Mouse (Mus musculus): ENCODE measurements at regions not wholly inside any gene's neighbourhood (a gene's known extent, or its start where the extent isn't known, plus 50 kb on each side); places are given as distances from the start of the nearest gene placed in this dataset.

DNA sequence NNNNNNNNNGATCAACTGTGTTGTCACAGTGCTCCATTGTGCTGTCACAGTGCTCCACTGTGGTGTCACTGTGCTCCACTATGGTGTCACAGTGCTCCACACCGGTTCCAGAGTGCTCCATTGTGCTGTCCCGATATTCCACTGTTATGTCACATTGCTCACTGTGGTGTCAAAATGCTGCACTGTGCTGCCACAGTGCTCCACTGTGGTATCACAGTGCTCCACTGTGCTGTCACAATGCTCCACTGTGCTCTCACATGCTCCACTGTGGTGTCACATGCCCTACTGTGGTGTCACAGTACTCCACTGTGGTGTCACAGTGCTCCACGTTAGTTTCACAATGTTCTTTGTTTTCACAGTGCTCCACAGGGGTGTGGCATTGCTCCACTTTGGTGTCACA lies 359.3 kb upstream of the Olfr161 start:
- H3K9me3 ChIP-seq (ENCODE audit: control insufficient read depth, low read length), result peaks cover 33% of the 10 kb centered on the region
- DNase-seq (ENCODE audit: low spot score) (no peak), ATAC-seq (ENCODE audit: low FRiP score, low TSS enrichment) (peak; percentile 53)
- no peak overlapping the region for H3K4me3 ChIP-seq (ENCODE audit: low read depth, low read length)
- no peaks in the 10 kb centered on the region for H3K4me1 ChIP-seq (replicated peaks; ENCODE audit: control insufficient read depth, insufficient read depth)
- TF ChIP-seq CTCF (IDR thresholded peaks at IDR 0.05; ENCODE audit: low read depth) (no peak), EP300 (optimal IDR thresholded peaks at IDR 0.05) (no peak)
- no peaks in the 10 kb centered on the region for H3K27me3 ChIP-seq (ENCODE audit: control insufficient read depth, insufficient read depth, low read length)
- H3K36me3 ChIP-seq (ENCODE audit: control insufficient read depth, insufficient read depth, low read length), result 0 out of 2 replicates have a peak, but pooled peaks cover 2% of the 10 kb centered on the region
- 73% methylated on average over 3 of the region's 3 CpGs for WGBS
- H3K27ac ChIP-seq (replicated peaks), result no peak overlapping the region
- no peak overlapping the region for H3K4me2 ChIP-seq (replicated peaks; ENCODE audit: low read depth)
- H3K9ac ChIP-seq (ENCODE audit: low read length), result no peak overlapping the region

DNA sequence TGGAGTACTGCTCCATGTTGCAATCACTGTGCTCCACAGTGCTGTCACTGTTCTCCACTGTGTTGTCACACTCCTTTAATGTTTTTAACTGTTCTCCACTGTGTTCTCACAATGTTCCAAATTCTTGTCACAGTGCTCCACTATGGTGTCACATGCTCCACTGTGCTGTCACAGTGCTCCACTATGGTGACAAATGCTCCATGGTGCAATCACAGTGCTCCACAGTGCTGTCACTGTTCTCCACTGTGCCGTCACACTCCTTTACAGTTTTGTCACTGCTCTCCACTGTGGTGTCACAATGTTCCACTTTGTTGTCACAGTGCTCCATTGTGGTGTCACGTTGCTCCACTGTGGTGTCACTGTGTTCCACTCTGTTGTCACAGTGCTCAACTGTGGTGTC lies 358.2 kb upstream of the Olfr161 start:
- H3K27me3 ChIP-seq (ENCODE audit: control insufficient read depth, insufficient read depth, low read length), result no peaks in the 10 kb centered on the region
- H3K4me2 ChIP-seq (replicated peaks; ENCODE audit: low read depth), result no peak overlapping the region
- H3K4me3 ChIP-seq (ENCODE audit: low read depth, low read length), result no peak overlapping the region
- TF ChIP-seq EP300 (optimal IDR thresholded peaks at IDR 0.05) (no peak), CTCF (IDR thresholded peaks at IDR 0.05; ENCODE audit: low read depth) (no peak)
- H3K4me1 ChIP-seq (replicated peaks; ENCODE audit: control insufficient read depth, insufficient read depth), result no peaks in the 10 kb centered on the region
- DNase-seq (ENCODE audit: low spot score) (no peak), ATAC-seq (ENCODE audit: low FRiP score, low TSS enrichment) (no peak)
- peaks cover 36% of the 10 kb centered on the region for H3K9me3 ChIP-seq (ENCODE audit: control insufficient read depth, low read length)
- H3K27ac ChIP-seq (replicated peaks), result no peak overlapping the region
- 0 out of 2 replicates have a peak, but pooled peaks cover 2% of the 10 kb centered on the region for H3K36me3 ChIP-seq (ENCODE audit: control insufficient read depth, insufficient read depth, low read length)
- no peak overlapping the region for H3K9ac ChIP-seq (ENCODE audit: low read length)
- 53% methylated on average over 2 of the region's 2 CpGs for WGBS

DNA sequence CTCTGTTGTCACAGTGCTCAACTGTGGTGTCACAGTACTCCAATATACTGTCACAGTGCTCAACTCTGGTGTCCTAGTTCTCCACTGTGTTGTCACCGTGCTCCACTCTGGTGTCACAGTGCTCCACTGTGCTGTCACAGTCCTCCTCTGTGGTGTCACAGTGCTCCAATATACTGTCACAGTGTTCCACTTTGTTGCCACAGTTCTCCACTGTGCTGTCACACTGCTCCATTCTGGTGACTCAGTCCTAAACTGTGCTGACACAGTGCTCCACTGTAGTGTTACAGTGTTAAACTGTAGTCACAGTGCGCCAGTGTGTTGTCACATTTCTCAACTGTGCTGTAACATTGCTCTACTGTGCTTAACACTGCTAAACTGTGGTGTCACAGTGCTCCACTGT lies 356.8 kb upstream of the Olfr161 start:
- H3K4me1 ChIP-seq (replicated peaks; ENCODE audit: control insufficient read depth, insufficient read depth), result no peaks in the 10 kb centered on the region
- H3K9me3 ChIP-seq (ENCODE audit: control insufficient read depth, low read length), result peaks cover 42% of the 10 kb centered on the region
- no peaks in the 10 kb centered on the region for H3K27me3 ChIP-seq (ENCODE audit: control insufficient read depth, insufficient read depth, low read length)
- no peak overlapping the region for H3K9ac ChIP-seq (ENCODE audit: low read length)
- no peak overlapping the region for H3K4me3 ChIP-seq (ENCODE audit: low read depth, low read length)
- DNase-seq (ENCODE audit: low spot score) (no peak), ATAC-seq (ENCODE audit: low FRiP score, low TSS enrichment) (peak; percentile 49)
- TF ChIP-seq EP300 (optimal IDR thresholded peaks at IDR 0.05) (no peak), CTCF (IDR thresholded peaks at IDR 0.05; ENCODE audit: low read depth) (no peak)
- H3K4me2 ChIP-seq (replicated peaks; ENCODE audit: low read depth), result no peak overlapping the region
- H3K27ac ChIP-seq (replicated peaks), result no peak overlapping the region
- 45% methylated on average over 2 of the region's 2 CpGs for WGBS
- 0 out of 2 replicates have a peak, but pooled peaks cover 2% of the 10 kb centered on the region for H3K36me3 ChIP-seq (ENCODE audit: control insufficient read depth, insufficient read depth, low read length)

DNA sequence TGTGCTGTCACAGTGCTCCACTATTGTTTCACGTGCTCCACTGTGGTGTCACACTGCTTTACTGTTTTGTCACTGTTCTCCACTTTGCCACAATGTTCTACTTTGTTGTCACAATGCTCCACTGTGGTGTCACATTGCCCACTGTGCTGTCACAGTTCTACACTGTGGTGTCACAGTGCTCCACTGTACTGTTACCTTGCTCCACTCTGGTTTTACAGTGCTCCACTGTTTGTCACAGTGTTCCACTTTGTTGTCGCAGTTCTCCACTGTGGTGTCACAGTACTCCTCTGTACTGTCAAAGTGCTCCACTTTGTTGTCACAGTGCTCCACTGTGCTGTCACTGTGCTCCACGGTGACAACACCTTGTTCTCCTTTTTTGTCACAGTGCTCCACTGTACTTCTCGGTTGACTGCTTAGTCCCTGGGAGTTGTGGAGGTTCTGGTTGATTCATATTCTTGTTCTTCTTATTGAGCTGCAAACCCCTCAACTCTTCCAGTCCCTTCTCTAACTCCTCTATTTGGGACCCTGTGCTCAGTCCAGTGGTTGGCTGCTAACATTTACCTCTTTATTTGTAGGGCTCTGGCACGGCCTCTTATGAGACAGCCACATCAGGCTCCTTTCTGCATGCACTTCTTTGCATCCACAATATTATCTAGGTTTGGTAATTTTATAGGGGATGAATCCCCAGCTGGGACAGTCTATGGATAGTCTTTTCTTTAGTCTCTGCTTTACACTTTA lies 349.7 kb upstream of the Olfr161 start:
- Histone ChIP-seq H3K4me1 (replicated peaks; ENCODE audit: control insufficient read depth, insufficient read depth) (no peaks in the 10 kb centered on the region), H3K4me2 (replicated peaks; ENCODE audit: low read depth) (no peak overlapping the region), H3K27me3 (ENCODE audit: control insufficient read depth, insufficient read depth, low read length) (no peaks in the 10 kb centered on the region), H3K4me3 (ENCODE audit: low read depth, low read length) (no peak overlapping the region), H3K9ac (ENCODE audit: low read length) (no peak overlapping the region), H3K27ac (replicated peaks) (no peak overlapping the region), H3K36me3 (ENCODE audit: control insufficient read depth, insufficient read depth, low read length) (no peaks in the 10 kb centered on the region), H3K9me3 (ENCODE audit: control insufficient read depth, low read length) (peaks cover 20% of the 10 kb centered on the region)
- DNase-seq (ENCODE audit: low spot score), result no peak
- TF ChIP-seq EP300 (optimal IDR thresholded peaks at IDR 0.05), result no peak
- TF ChIP-seq CTCF (IDR thresholded peaks at IDR 0.05; ENCODE audit: low read depth), result no peak
- 68% methylated on average over 5 of the region's 5 CpGs for WGBS
- peak; percentile 19; the same call in 1 of the 2 replicates for ATAC-seq (ENCODE audit: low FRiP score, low TSS enrichment)

DNA sequence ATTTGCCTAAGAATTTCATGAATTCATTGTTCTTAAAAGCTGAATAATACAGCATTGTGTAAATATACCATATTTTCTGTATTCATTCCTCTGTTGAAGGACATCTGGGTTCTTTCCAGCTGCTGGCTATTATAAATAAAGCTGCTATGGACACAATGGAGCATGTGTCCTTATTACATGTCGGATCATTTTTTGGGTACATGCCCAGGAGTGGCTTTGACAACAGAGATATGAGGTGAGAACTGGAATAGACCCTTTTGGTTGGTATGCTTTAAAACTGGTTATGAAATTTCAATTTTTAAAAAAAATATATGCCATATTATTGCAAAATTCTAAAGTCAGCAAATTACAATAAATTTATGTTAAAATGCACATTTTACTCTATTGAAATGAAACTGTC lies 348.9 kb upstream of the Olfr161 start:
- no peaks in the 10 kb centered on the region for H3K4me1 ChIP-seq (replicated peaks; ENCODE audit: control insufficient read depth, insufficient read depth)
- no peaks in the 10 kb centered on the region for H3K27me3 ChIP-seq (ENCODE audit: control insufficient read depth, insufficient read depth, low read length)
- H3K27ac ChIP-seq (replicated peaks), result no peak overlapping the region
- no peaks in the 10 kb centered on the region for H3K36me3 ChIP-seq (ENCODE audit: control insufficient read depth, insufficient read depth, low read length)
- peaks cover 16% of the 10 kb centered on the region for H3K9me3 ChIP-seq (ENCODE audit: control insufficient read depth, low read length)
- no peak overlapping the region for H3K4me3 ChIP-seq (ENCODE audit: low read depth, low read length)
- ATAC-seq (ENCODE audit: low FRiP score, low TSS enrichment) (no peak), DNase-seq (ENCODE audit: low spot score) (no peak)
- TF ChIP-seq CTCF (IDR thresholded peaks at IDR 0.05; ENCODE audit: low read depth) (no peak), EP300 (optimal IDR thresholded peaks at IDR 0.05) (no peak)
- H3K4me2 ChIP-seq (replicated peaks; ENCODE audit: low read depth), result no peak overlapping the region
- WGBS, result 62% methylated on average over 1 of the region's 1 CpGs
- no peak overlapping the region for H3K9ac ChIP-seq (ENCODE audit: low read length)

DNA sequence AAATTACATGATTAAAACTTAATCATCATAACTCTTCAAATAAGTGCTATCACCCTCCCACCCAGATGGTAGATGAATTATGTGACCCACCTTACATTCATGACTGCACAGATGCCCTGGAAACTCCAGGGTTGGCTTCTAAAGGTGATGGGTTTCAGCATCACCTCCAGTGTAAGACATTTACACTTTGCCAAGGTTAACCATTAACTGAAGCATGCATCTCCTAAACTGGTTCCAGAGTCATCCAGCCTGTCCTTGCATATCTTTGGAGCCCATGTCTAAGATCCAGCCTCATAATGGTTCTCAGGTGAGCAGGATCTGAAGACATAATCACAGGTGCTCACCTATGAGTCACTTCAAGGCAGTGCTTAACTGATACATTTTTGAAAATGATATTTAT lies 344.4 kb upstream of the Olfr161 start:
- H3K4me1 ChIP-seq (replicated peaks; ENCODE audit: control insufficient read depth, insufficient read depth), result no peaks in the 10 kb centered on the region
- DNase-seq (ENCODE audit: low spot score), result no peak
- H3K4me2 ChIP-seq (replicated peaks; ENCODE audit: low read depth), result no peak overlapping the region
- peaks cover under 1% of the 10 kb centered on the region for H3K9me3 ChIP-seq (ENCODE audit: control insufficient read depth, low read length)
- no peak overlapping the region for H3K4me3 ChIP-seq (ENCODE audit: low read depth, low read length)
- H3K27ac ChIP-seq (replicated peaks), result no peak overlapping the region
- H3K36me3 ChIP-seq (ENCODE audit: control insufficient read depth, insufficient read depth, low read length), result no peaks in the 10 kb centered on the region
- no peak for TF ChIP-seq CTCF (IDR thresholded peaks at IDR 0.05; ENCODE audit: low read depth)
- H3K27me3 ChIP-seq (ENCODE audit: control insufficient read depth, insufficient read depth, low read length), result no peaks in the 10 kb centered on the region
- H3K9ac ChIP-seq (ENCODE audit: low read length), result no peak overlapping the region
- peak; percentile 34; the same call in 1 of the 2 replicates for ATAC-seq (ENCODE audit: low FRiP score, low TSS enrichment)

Data from stomach, postnatal 0 days (tissue).